Mouse (Mus musculus) intestine, postnatal 0 days (tissue): Measurements from ENCODE around the gene Sec24b. TPM values are rescaled to one million over a fixed set of nuclear protein-coding genes. Genes with fewer than 3 reads are reported as not detected.

Experiments
- ATAC-seq: fragments of 200-750 bp; cut with Nextera tagmentation; 2 replicates; pipeline ENCODE4 v1.8.0; 2017; ENCODE audit warnings: mild to moderate bottlenecking, moderate TSS enrichment, moderate library complexity
- H3K27ac ChIP-seq: fragments of 300-500 bp; sonication (generic); 2 replicates; pipeline ENCODE4 v1.5.1; 2014; ENCODE audit warnings: mild to moderate bottlenecking, low read depth, low read length, moderate library complexity
- H3K27me3 ChIP-seq: fragments of 300-500 bp; sonication (generic); replicated peaks from 2 replicates; pipeline ENCODE4 v1.6.1; 2014; ENCODE audit warnings: low read length, mixed read lengths; ENCODE audit not compliant: control insufficient read depth, insufficient read depth
- H3K36me3 ChIP-seq: fragments of 300-500 bp; sonication (generic); 2 replicates; pipeline ENCODE4 v1.6.1; 2014; ENCODE audit warnings: mild to moderate bottlenecking, moderate library complexity; ENCODE audit not compliant: control insufficient read depth, insufficient read depth
- H3K4me1 ChIP-seq: fragments of 300-500 bp; sonication (generic); replicated peaks from 2 replicates; pipeline ENCODE4 v1.6.1; 2014; ENCODE audit warnings: antibody characterized with exemption, low read length, mixed read lengths; ENCODE audit not compliant: control insufficient read depth, insufficient read depth
- H3K4me2 ChIP-seq: fragments of 300-500 bp; sonication (generic); replicated peaks from 2 replicates; pipeline ENCODE4 v1.6.1; 2014; ENCODE audit warnings: low read depth, mild to moderate bottlenecking, moderate library complexity
- H3K4me3 ChIP-seq: fragments of 300-500 bp; sonication (generic); 2 replicates; pipeline ENCODE4 v1.5.1; 2014; ENCODE audit warnings: low read depth, low read length
- H3K9ac ChIP-seq: fragments of 300-500 bp; sonication (generic); 2 replicates; pipeline ENCODE4 v1.6.1; 2014; ENCODE audit warnings: mild to moderate bottlenecking, low read depth, low read length
- H3K9me3 ChIP-seq: fragments of 300-500 bp; sonication (generic); 2 replicates; pipeline ENCODE4 v1.6.1; 2016; ENCODE audit warnings: mixed run types; ENCODE audit not compliant: control insufficient read depth
- CTCF ChIP-seq: sonication (generic); IDR thresholded peaks from 2 replicates; pipeline ENCODE4 v1.5.1; 2016; ENCODE audit warnings: low read depth, mild to moderate bottlenecking, control low read depth, antibody characterized with exemption, moderate library complexity
- WGBS: fragments of 180-500 bp; shearing (Covaris S2); extraction: QIAGEN DNeasy Blood & Tissue Kit; methylation state at CpG from one replicate; pipeline ENCODE4 v1.1.7; 2014; 5-methylcytosine and 5-hydroxymethylcytosine counted together
- polyA plus RNA-seq: library from polyadenylated mRNA; unstranded; fragments of >200 nt; fragmentation: Nextera tagmentation; extraction: Ambion mirVana; gene quantifications from 2 replicates; pipeline ENCODE4 v1.2.1, GENCODE M21; 2015

The Sec24b gene
- polyA plus RNA-seq, 1 experiment from 2014 or later, result 13.1 TPM

DNA sequence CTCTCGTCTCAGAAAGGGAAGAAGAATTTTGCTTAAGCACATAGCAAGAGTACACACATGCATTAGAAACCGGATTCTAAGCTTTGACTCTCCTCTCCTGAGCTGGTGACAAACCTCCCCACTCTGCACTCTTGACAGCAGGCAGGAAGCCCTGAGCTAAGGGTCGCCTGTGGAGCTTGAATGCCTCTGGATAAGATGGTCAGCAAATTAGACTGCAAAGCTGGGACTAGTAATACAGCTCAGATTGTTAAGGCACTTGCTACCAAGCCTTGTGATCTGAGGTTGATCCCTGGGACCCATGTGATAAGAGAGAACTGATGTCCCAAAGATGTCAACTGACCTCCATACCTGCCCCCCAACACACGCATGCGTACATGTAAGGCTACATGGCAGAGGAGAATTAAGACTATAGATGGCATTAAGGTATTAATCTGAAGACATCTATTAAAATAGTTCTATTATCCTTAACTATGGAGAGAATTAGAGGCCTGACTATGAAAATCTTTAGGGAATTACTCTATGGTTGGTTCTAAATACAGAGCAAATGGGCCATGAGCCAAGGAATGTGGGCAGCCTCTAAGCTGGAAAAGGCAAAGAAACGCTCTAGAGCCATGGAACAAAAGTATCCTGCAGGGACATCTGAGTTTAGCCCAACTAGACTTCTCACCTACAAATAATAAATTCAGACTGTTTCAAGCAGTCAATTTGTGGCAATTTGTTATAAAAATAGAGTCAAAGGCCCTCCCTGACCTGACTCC lies 8.6 kb downstream of the Sec24b start:
- 79% methylated on average over 6 of the region's 6 CpGs for WGBS
- no peak for ATAC-seq
- 0 out of 2 replicates have a peak, but pooled peaks cover 5% of the 10 kb centered on the region for H3K36me3 ChIP-seq
- no peak overlapping the region for H3K4me2 ChIP-seq
- no peak overlapping the region for H3K27ac ChIP-seq
- H3K9ac ChIP-seq, result no peak overlapping the region
- H3K9me3 ChIP-seq, result no peaks in the 10 kb centered on the region
- peaks cover 13% of the 10 kb centered on the region for H3K4me1 ChIP-seq
- TF ChIP-seq CTCF, result no peak
- H3K27me3 ChIP-seq, result no peaks in the 10 kb centered on the region
- H3K4me3 ChIP-seq, result no peak overlapping the region

DNA sequence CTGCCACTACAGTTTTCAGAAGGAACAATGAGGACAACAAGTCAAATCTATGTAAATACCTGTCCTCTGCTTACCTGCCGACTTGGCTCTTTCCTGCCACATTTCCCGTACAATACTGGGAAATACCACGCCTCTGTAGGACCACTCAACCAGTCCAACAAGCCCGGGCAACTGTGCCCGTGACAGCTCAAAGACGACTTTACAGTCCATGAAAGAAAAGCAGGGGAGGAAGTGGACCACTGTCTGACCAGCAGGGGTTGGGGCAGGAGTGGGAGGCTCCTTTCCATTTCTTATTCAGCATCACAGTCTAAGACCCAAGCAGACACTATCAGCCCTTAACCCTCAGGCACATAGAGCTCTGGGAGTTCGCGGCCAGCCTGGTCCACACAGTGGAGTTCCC lies 9.2 kb downstream of the Sec24b start:
- Histone ChIP-seq H3K9me3 (no peaks in the 10 kb centered on the region), H3K4me3 (no peak overlapping the region), H3K27me3 (no peaks in the 10 kb centered on the region), H3K9ac (no peak overlapping the region), H3K4me1 (peaks cover 12% of the 10 kb centered on the region; the same call in 1 of the 2 replicates), H3K27ac (no peak overlapping the region), H3K36me3 (0 out of 2 replicates have a peak, but pooled peaks cover 5% of the 10 kb centered on the region), H3K4me2 (no peak overlapping the region)
- WGBS, result 67% methylated on average over 8 of the region's 8 CpGs
- ATAC-seq, result no peak
- no peak for TF ChIP-seq CTCF

GRCm38 (mm10) chr3:130040711-130041110 lies 20.6 kb downstream of the Sec24b start:
- Histone ChIP-seq H3K4me1 (no peaks in the 10 kb centered on the region), H3K27me3 (no peaks in the 10 kb centered on the region), H3K4me3 (no peak overlapping the region), H3K27ac (no peak overlapping the region), H3K4me2 (no peak overlapping the region), H3K9me3 (0 out of 2 replicates have a peak, but pooled peaks cover 3% of the 10 kb centered on the region), H3K9ac (no peak overlapping the region), H3K36me3 (peaks cover 32% of the 10 kb centered on the region)
- 96% methylated on average over 5 of the region's 5 CpGs for WGBS
- no peak for TF ChIP-seq CTCF
- no peak for ATAC-seq

DNA sequence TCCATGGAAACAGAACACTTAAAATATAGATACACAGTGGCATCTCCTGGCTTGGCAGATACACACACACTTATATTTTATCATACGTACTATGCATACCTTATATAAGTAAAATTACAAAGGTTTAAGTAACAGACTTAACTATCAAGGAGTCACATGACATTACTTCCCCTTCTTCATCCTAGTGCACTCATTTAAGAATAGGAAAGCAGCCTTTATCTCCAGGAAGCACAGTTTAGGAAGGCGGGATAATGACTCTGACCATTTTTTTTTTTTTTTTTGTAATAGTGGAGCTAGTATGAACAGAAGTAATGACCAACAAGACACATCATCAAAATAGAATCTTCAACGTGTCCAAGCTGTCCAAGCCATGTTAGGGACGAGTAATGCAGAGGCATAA lies 21.3 kb downstream of the Sec24b start:
- WGBS, result 92% methylated on average over 4 of the region's 4 CpGs
- peaks cover 36% of the 10 kb centered on the region for H3K36me3 ChIP-seq
- no peaks in the 10 kb centered on the region for H3K4me1 ChIP-seq
- no peak overlapping the region for H3K4me2 ChIP-seq
- 0 out of 2 replicates have a peak, but pooled peaks cover 3% of the 10 kb centered on the region for H3K9me3 ChIP-seq
- H3K9ac ChIP-seq, result no peak overlapping the region
- H3K27ac ChIP-seq, result no peak overlapping the region
- no peak overlapping the region for H3K4me3 ChIP-seq
- no peaks in the 10 kb centered on the region for H3K27me3 ChIP-seq
- TF ChIP-seq CTCF, result no peak
- ATAC-seq, result no peak

- H3K4me2 ChIP-seq, result no peak overlapping the region
- H3K27me3 ChIP-seq, result no peaks in the 10 kb centered on the region
- H3K9ac ChIP-seq, result no peak overlapping the region
- TF ChIP-seq CTCF, result no peak
- no peak overlapping the region for H3K27ac ChIP-seq
- no peak overlapping the region for H3K4me3 ChIP-seq
- whole genome bisulfite sequencing, result 93% methylated on average over 5 of the region's 5 CpGs
- no peak for ATAC-seq
- H3K4me1 ChIP-seq, result no peaks in the 10 kb centered on the region
- H3K9me3 ChIP-seq, result no peaks in the 10 kb centered on the region
- peaks cover 70% of the 10 kb centered on the region for H3K36me3 ChIP-seq
Observed at GRCm38 (mm10) chr3:130028741-130029140, 32.6 kb downstream of the Sec24b start.

DNA sequence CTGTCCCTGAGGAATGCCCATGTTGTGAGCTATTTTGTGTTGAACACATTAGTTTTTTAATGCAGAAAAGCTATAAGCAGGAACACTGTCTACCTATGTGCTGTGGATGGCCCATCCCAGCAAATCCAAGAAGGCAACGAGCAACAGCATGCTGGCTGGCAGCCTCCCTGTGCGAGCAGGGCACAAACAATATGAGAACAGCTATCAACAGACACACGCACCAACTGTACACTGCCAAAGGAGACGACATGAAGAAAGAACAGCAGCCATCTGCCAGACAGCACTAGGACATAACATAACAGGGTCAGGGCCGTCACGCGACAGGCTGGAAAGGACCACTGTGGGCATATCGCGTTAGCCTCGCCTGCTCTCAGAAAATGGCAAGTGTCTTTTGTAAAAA lies 35.2 kb downstream of the Sec24b start:
- peaks cover 52% of the 10 kb centered on the region for H3K36me3 ChIP-seq
- WGBS, result 91% methylated on average over 10 of the region's 10 CpGs
- H3K4me3 ChIP-seq, result no peak overlapping the region
- TF ChIP-seq CTCF, result no peak
- no peak overlapping the region for H3K4me2 ChIP-seq
- peak overlapping the region; percentile 7; the same call in 1 of the 2 replicates for H3K27ac ChIP-seq
- no peak for ATAC-seq
- H3K9me3 ChIP-seq, result no peaks in the 10 kb centered on the region
- H3K4me1 ChIP-seq, result no peaks in the 10 kb centered on the region
- H3K27me3 ChIP-seq, result no peaks in the 10 kb centered on the region
- H3K9ac ChIP-seq, result no peak overlapping the region
